Mouse (Mus musculus) lung, postnatal 36 days (tissue): ENCODE measurements around the gene Zfp467.

Experiments
- DNase-seq: peaks from one replicate; pipeline ENCODE4 v3.0.0; 2022; ENCODE audit warnings: mixed read lengths

The Zfp467 gene

DNA sequence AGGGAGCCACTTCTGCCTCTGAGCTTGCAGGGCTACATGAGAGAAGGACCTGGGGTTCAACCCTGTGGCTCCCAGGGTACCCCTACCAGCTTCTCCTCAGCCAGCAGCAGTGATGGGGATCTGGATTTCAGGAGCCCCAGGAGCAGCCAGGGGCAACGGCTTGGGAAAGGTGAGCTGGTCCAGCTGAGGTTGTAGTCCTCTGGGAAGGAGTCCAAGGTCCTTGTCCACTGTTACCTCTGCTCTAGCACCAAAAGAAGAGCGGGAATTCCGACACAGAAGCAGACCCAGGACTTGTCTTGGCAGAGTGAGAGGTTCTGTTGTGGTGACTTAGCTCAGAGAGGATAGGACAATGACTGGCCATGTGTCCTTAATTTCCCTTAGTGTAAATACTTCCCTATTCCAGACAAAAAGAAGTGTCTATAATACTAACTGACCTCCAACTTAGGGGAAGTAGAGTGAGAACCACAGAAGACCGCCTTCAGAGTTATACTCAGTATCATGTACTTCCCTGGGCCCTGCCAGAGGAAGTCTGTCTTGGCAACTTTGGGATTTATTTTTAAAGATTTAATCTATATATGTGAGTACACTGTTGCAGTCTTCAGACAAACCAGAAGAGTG lies 35.8 kb downstream of the Zfp467 start:
- no peak for DNase-seq

- DNase-seq = no peak
These were observed 41.6 kb downstream of the Zfp467 start for GRCm38 (mm10) chr6:48404071-48404470.

GRCm38 (mm10) chr6:48399906-48400305 lies 45.7 kb downstream of the Zfp467 start:
- DNase-seq = no peak

GRCm38 (mm10) chr6:48397336-48397735 lies 48.3 kb downstream of the Zfp467 start:
- DNase-seq = peak; percentile 52

GRCm38 (mm10) chr6:48396686-48397085 lies 48.9 kb downstream of the Zfp467 start:
- no peak for DNase-seq

DNA sequence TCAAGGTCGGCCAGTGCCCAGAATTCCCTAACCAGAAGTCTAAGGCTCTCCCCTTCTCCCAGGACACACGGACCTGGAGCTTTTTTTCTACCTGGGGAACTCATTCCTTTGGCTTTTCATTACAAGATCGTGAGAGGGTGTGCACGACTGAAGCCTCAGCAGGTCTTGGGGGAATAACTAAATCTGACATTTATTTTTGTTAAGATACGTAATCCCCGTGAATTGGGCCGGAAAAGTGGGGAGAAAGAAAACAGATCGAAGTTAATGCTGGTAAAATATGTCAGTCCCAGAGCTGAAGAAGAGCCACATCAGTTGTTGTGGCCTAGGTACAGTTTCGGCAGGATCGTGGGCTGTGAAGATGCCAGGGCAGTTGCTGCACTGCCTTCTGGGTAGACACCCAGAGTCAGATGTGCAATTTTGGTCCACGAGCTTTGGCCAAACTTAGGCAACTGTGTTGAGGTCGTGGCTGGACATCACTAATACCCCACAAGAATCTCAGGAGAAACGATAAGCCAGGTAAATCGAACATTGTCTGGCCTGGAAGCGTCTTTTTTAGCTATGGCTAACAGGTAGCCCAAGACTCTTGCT lies 49.5 kb downstream of the Zfp467 start:
- DNase-seq = peak; percentile 14

DNA sequence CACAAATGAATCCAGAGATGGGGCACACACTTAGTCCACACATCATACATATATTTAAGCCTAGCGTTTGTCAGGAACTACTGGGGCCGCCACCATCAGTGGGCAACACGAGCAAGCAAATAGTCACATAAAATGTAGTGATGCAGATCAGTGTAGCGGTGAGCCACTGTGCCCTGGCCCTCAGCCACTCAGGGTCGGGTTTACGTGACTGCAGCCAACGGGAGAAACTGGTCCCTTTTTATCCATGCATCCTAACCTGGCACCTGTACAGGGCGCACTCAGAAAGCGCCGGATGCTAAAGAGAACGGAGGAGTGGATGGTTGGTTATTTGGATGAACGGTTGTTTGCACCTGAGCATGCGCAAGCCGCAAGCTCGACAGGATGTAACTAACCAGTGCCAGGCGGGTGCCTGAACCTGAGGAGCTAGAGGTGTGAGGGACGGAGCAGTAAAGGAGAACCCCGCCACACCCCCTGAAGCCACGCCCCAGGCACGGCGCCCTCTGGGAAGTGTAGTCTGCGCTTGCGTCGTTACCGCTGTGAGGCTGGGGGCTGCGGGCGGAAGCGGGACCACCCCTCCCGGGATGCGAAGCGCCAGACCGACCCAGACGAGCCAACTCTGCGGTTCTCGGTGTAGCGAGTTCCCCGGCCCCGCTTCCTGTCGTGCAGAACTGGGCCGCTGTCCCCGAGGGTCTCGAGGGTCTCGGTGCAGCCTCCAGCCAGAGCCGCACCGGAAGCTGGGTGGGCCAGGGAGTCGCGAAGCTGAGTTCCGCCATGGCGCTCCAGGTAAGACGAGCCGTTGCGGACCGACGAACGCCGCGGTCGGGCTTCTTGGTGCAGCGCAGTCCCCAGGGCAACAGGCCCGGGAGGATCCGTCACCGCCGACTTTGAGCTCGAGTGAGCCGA lies 50.3 kb downstream of the Zfp467 start, which contains the start of gene Krba1:
Gene Krba1 (plus strand): TSS at position 482 of the 903 bp plus-strand sequence.
- DNase-seq = peak; percentile 90

GRCm38 (mm10) chr6:48393811-48394210 lies 51.8 kb downstream of the Zfp467 start:
- no peak for DNase-seq

GRCm38 (mm10) chr6:48388221-48388620 lies 57.4 kb downstream of the Zfp467 start:
- no peak for DNase-seq
